Mouse (Mus musculus) neural tube, embryonic 12.5 days (tissue): Measurements from ENCODE around the gene Kcnk5. TPM values are rescaled to one million over a fixed set of nuclear protein-coding genes. Genes with fewer than 3 reads are reported as not detected.

Source experiments
- ATAC-seq: fragments of 200-750 bp; cut with Nextera tagmentation; 2 replicates; pipeline ENCODE4 v1.8.0; 2017; ENCODE audit warnings: low read depth, mild to moderate bottlenecking, moderate TSS enrichment, moderate library complexity; ENCODE audit not compliant: low FRiP score
- H3K27ac ChIP-seq: fragments of 300-500 bp; sonication (generic); 2 replicates; pipeline ENCODE4 v1.5.1; 2016
- H3K27me3 ChIP-seq: fragments of 300-500 bp; sonication (generic); replicated peaks from 2 replicates; pipeline ENCODE4 v1.6.1; 2016; ENCODE audit warnings: mild to moderate bottlenecking
- H3K36me3 ChIP-seq: fragments of 300-500 bp; sonication (generic); 2 replicates; pipeline ENCODE4 v1.6.1; 2016; ENCODE audit warnings: mild to moderate bottlenecking
- H3K4me1 ChIP-seq: fragments of 300-500 bp; sonication (generic); 2 replicates; pipeline ENCODE4 v1.6.1; 2016
- H3K4me2 ChIP-seq: fragments of 300-500 bp; sonication (generic); replicated peaks from 2 replicates; pipeline ENCODE4 v1.6.1; 2016; ENCODE audit warnings: mild to moderate bottlenecking
- H3K4me3 ChIP-seq: fragments of 300-500 bp; sonication (generic); 2 replicates; pipeline ENCODE4 v1.5.1; 2016
- H3K9ac ChIP-seq: fragments of 300-500 bp; sonication (generic); 2 replicates; pipeline ENCODE4 v1.6.1; 2016; ENCODE audit warnings: mild to moderate bottlenecking
- H3K9me3 ChIP-seq: fragments of 300-500 bp; sonication (generic); 2 replicates; pipeline ENCODE4 v1.6.1; 2016; ENCODE audit warnings: mild to moderate bottlenecking
- WGBS: fragments of 180-500 bp; shearing (Covaris S2); methylation state at CpG from one replicate; pipeline ENCODE4 v1.1.7; 2016; 5-methylcytosine and 5-hydroxymethylcytosine counted together
- polyA plus RNA-seq: library from polyadenylated mRNA; unstranded; fragments of >200 nt; fragmentation: Nextera tagmentation; extraction: Ambion mirVana; gene quantifications from 2 replicates; pipeline ENCODE4 v1.2.1, GENCODE M21; 2016

Kcnk5 gene
- polyA plus RNA-seq, 1 experiment from 2014 or later, result 8.4 TPM

DNA sequence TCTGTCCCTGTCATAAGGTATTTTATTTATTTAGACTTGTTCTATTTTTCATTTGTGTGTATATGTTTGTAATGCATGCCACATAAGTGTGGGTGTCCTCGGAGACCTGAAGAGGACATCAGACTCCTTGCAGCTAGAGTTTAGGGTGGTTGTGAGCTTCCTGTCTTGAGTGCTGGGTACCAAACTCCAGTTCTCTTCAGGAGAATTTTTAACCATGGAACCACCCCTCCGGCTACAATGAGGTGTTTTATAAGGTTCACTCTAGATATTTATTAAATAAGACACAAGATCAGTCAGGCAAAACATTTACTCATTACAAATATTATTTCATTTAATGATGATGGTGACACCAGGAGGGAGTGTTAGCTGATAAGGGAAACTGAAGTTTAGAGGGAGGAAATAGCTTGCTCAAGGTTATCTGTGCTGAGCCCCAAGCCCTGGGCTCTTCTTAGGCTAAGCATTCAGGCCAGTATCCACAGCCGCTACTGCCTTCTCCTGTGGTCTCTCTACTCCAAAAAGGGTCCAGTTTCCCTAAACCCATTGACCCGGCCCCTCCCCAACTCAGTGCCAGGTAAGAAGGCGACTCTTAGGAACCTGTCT, 9.6 kb upstream of the Kcnk5 start:
- ATAC-seq, result no peak
- Histone ChIP-seq H3K4me2 (no peak overlapping the region), H3K4me3 (no peak overlapping the region), H3K9me3 (no peaks in the 10 kb centered on the region), H3K36me3 (no peaks in the 10 kb centered on the region), H3K4me1 (no peaks in the 10 kb centered on the region), H3K9ac (no peak overlapping the region), H3K27me3 (no peaks in the 10 kb centered on the region), H3K27ac (no peak overlapping the region)
- WGBS, result 90% methylated on average over 5 of the region's 5 CpGs

DNA sequence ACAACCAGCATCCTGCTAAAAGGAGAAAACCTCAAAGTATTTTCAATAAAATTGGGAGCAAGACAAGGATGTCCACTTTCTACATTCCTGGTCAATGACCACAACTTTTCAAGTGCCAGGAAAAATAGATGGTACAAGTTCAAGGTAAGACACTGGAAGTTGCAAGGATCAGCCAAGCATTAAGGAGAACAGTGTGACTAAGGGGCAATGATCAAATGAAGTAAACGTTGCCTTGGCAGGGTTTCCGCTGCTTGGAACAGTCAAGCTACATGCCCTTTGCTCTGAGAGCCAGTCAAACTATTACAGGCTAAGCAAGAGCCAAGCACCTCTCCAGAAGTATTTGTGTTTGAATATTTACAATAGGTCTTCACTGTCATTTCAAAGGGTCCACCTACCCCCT, 8.1 kb upstream of the Kcnk5 start:
- no peaks in the 10 kb centered on the region for H3K27me3 ChIP-seq
- H3K9ac ChIP-seq, result no peak overlapping the region
- WGBS, result 80% methylated on average over 2 of the region's 2 CpGs
- no peaks in the 10 kb centered on the region for H3K9me3 ChIP-seq
- H3K4me3 ChIP-seq, result no peak overlapping the region
- no peak overlapping the region for H3K4me2 ChIP-seq
- no peaks in the 10 kb centered on the region for H3K36me3 ChIP-seq
- ATAC-seq, result no peak
- H3K27ac ChIP-seq, result no peak overlapping the region
- H3K4me1 ChIP-seq, result no peaks in the 10 kb centered on the region

DNA sequence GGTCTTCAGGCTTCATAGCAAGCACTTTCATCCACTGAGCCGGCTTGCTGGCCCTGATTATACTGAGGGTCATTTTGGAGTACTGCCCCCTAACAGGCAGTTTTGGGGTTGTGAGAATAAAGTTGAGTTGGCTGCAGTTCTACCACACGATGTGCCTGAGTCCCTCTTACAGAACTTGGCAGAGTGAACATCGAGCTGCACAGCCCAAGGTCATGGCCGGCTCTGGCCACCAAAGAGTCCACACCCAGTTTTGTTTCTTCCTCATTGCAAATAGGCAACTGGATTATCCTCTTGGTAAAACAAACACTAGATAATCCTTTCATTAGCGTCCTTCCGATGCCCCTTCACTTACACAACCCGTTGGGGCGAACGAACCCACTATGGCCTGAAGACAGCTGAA, 3.8 kb upstream of the Kcnk5 start:
- Histone ChIP-seq H3K4me2 (no peak overlapping the region), H3K4me1 (peaks cover 22% of the 10 kb centered on the region), H3K9me3 (no peaks in the 10 kb centered on the region), H3K9ac (no peak overlapping the region), H3K27me3 (0 out of 2 replicates have a peak, but pooled peaks cover 5% of the 10 kb centered on the region), H3K4me3 (no peak overlapping the region), H3K27ac (no peak overlapping the region), H3K36me3 (no peaks in the 10 kb centered on the region)
- ATAC-seq, result no peak
- 86% methylated on average over 9 of the region's 9 CpGs for WGBS

DNA sequence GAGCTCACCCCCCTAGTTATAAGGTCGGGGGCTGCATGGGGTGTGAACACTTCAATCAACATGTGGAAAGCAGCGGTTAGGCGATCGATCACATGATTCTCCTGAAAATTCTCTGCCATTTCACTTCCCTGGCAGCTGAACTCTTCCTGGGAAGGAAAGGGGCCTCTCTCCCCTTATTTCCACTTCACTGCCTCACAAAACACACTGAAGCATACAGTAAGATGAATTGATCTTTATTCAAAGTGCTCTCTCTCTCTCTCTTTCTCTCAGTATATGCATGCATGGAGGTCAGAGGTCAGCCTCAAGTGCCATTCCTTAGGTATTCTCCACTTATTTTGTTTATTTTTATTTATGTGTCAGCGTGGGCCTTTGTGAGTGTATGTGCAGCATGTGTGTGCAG, 2.1 kb upstream of the Kcnk5 start:
- Histone ChIP-seq H3K27me3 (0 out of 2 replicates have a peak, but pooled peaks cover 5% of the 10 kb centered on the region), H3K4me2 (no peak overlapping the region), H3K4me1 (peaks cover 39% of the 10 kb centered on the region), H3K4me3 (no peak overlapping the region), H3K9me3 (no peaks in the 10 kb centered on the region), H3K36me3 (no peaks in the 10 kb centered on the region), H3K27ac (no peak overlapping the region), H3K9ac (no peak overlapping the region)
- ATAC-seq, result no peak
- 36% methylated on average over 5 of the region's 5 CpGs for WGBS

DNA sequence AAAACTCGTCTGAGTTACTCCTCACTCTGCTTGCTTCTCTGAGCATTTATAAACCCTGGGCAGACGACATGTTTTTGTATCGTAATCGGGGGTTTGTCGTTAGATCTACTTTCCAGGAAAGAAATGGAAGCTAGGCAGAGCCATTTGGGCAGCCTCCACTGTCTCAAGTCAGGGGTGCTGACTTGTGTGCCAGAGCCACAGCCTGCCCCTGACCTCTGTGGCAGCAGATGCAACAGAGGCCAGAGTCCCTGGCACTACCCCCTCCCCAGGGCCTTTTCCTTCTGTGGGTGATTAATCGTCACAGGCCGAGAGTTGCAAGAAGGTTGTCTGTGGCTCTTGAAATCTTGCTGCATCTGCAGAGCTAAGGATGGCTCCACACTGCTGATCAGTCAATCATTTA, 987 bp upstream of the Kcnk5 start:
- H3K4me2 ChIP-seq, result no peak overlapping the region
- H3K36me3 ChIP-seq, result no peaks in the 10 kb centered on the region
- H3K27me3 ChIP-seq, result 0 out of 2 replicates have a peak, but pooled peaks cover 5% of the 10 kb centered on the region
- H3K27ac ChIP-seq, result no peak overlapping the region
- WGBS, result 73% methylated on average over 7 of the region's 7 CpGs
- no peak overlapping the region for H3K9ac ChIP-seq
- no peak for ATAC-seq
- peaks cover 46% of the 10 kb centered on the region for H3K4me1 ChIP-seq
- no peaks in the 10 kb centered on the region for H3K9me3 ChIP-seq
- H3K4me3 ChIP-seq, result no peak overlapping the region

DNA sequence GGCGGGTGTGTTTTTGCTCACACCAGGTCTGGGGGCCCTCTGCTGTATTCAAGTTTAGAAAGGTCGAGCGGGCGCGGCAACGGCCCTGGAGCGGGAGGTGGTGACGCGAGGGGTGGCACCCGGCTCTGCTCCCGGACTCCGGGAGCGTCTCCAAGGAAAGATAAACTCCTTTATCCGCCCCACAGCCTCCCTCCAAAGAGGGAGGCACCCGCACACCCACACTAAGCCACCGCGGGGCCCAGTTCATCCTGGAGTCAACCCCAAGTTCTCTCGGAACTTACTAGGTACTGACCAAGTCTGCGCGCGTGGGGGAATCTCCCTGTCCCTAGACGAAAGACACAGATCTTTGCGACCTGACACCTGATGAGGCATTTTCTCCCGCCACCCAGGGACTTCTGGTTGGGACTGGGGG, 852 bp downstream of the Kcnk5 start:
- Histone ChIP-seq H3K36me3 (no peaks in the 10 kb centered on the region), H3K4me2 (peak overlapping the region; percentile 94), H3K27ac (no peak overlapping the region), H3K9me3 (no peaks in the 10 kb centered on the region), H3K4me3 (peak overlapping the region; percentile 55), H3K9ac (peak overlapping the region; percentile 52), H3K4me1 (peaks cover 46% of the 10 kb centered on the region), H3K27me3 (0 out of 2 replicates have a peak, but pooled peaks cover 5% of the 10 kb centered on the region)
- WGBS, result under 1% methylated on average over 24 of the region's 24 CpGs
- no peak for ATAC-seq

DNA sequence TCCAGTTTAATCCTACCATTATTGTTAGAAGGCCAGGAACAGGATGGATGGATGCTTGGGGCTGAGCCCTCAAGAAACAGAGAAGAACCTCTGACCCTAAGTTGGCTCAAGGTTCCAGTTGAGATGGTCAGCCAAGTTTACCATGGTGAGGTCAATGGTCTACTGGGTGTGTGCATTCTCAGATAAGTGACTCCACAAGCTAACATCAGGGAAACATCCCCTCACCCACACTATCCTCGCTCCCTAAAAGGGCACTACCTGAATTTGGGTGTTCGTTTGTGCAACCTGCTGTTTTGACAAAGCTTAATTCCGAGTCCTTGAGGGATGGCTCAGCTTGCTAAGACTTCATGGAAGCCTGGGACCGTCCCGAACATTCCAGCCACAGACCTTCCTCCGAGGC, 1.3 kb downstream of the Kcnk5 start:
- Histone ChIP-seq H3K4me1 (peaks cover 46% of the 10 kb centered on the region), H3K9me3 (no peaks in the 10 kb centered on the region), H3K27ac (no peak overlapping the region), H3K4me2 (peak overlapping the region; percentile 94), H3K27me3 (0 out of 2 replicates have a peak, but pooled peaks cover 5% of the 10 kb centered on the region), H3K9ac (peak overlapping the region; percentile 52; the same call in 1 of the 2 replicates), H3K36me3 (no peaks in the 10 kb centered on the region), H3K4me3 (peak overlapping the region; percentile 55)
- WGBS, result 8% methylated on average over 6 of the region's 6 CpGs
- ATAC-seq, result no peak

DNA sequence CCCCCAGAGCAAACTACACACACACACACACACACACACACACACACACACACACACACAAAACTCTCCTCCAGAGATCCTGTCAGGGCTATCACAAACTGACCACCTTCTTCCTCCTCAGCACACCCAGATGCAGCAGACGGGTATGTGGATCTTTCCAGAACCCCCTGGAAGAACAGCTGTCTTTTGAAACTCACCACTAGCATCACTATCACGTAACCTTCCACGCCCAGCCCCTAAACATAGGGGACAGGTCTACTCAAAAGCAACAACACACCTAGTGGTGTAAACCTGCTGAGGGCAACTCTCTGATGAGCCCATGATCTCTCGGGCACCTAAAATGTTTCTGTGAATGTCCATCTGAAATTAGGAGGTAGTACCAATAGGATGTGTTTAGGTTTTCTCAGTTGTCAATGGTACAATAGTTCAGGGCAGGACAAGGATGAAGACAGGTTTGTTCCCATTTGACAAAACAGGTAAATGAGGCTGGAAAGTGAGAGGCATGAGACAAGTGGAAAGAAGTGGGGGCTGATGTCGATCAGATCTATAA, 1.8 kb downstream of the Kcnk5 start:
- WGBS, result 68% methylated on average over 5 of the region's 5 CpGs
- Histone ChIP-seq H3K9me3 (no peaks in the 10 kb centered on the region), H3K27ac (no peak overlapping the region), H3K9ac (no peak overlapping the region), H3K4me3 (peak overlapping the region; percentile 55), H3K4me1 (peaks cover 46% of the 10 kb centered on the region), H3K27me3 (0 out of 2 replicates have a peak, but pooled peaks cover 5% of the 10 kb centered on the region), H3K36me3 (no peaks in the 10 kb centered on the region), H3K4me2 (peak overlapping the region; percentile 94)
- no peak for ATAC-seq

DNA sequence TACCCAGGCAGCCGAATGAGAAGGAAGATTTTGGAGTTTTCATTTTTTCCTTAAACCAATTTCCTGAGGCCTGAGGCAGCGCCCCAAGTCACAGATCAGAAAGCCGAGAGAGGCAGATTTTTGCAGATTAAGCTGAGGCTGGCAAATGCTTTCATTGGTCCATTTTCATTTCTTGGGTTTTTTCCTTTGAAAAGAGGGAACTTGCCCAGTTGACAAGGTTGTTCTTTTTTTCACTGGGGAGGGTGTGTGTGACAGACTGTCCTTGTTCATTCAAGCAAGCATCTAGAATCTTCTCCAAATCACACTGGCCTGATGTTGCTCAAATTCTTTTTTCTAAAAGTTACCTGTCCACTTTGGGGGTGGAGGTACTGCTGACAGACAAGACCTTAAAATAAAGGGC, 2.5 kb downstream of the Kcnk5 start:
- Histone ChIP-seq H3K27ac (no peak overlapping the region), H3K4me3 (0 out of 2 replicates have a peak overlapping the region, but pooled peaks have one; percentile 8), H3K4me1 (peaks cover 46% of the 10 kb centered on the region)

DNA sequence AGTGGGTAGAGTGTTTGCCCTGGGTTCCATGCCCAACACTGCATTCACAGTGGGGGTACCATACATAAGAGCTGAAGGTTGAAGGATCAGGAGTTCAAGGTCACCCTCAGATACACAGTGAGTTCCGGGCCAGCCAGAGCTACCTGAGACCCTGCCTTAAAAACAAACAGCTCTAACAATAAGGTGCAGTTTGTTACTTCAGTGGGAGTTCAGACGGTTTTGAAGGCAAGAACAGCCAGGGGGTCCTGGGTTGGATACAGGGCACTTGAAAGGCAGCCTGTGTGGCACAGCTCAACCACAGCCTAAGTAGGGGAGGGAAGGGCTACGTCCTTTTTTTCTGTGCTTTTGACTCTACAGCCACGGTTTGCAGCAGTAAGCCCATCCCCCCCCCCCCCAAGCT, 3.0 kb downstream of the Kcnk5 start:
- H3K9me3 ChIP-seq, result no peaks in the 10 kb centered on the region

More for the DNA sequence above, 2.5 kb downstream of the Kcnk5 start:
- Histone ChIP-seq H3K9me3 (no peaks in the 10 kb centered on the region), H3K9ac (no peak overlapping the region), H3K4me2 (peak overlapping the region; percentile 94), H3K27me3 (0 out of 2 replicates have a peak, but pooled peaks cover 5% of the 10 kb centered on the region), H3K36me3 (no peaks in the 10 kb centered on the region)
- 47% methylated on average over 3 of the region's 3 CpGs for WGBS
- no peak for ATAC-seq

DNA sequence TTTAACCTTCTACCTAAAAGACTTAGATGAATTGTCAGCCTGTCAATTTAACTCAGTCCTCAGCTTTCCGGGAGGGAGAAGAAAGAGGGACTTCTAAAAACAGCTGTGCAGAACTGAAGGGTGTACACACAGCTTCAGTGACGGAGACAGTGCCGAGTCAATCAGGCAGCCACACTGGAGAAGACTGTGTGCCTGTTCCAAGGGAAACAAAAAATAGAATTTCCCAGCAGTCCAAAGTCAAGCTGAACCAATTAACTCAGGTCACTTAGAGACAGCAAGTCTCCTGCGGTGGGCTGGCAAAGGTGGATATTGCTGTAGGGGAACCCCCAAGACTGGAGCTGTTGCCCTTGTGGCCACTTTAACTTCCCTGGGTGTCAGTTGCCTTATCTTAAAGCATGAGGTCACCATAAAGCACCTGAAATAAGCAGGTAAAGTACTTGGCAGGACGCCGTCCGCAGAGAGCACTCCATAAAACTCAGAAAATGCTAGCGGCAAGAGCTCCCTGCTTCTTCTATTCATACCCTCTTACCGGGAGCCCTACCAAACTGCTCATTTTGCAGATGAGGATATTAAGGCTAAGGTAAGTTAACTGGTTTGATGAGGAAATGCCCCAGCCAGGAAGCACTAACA, 4.0 kb downstream of the Kcnk5 start:
- Histone ChIP-seq H3K9me3 (no peaks in the 10 kb centered on the region), H3K4me1 (peaks cover 36% of the 10 kb centered on the region), H3K27me3 (0 out of 2 replicates have a peak, but pooled peaks cover 5% of the 10 kb centered on the region), H3K4me2 (no peak overlapping the region), H3K36me3 (no peaks in the 10 kb centered on the region), H3K9ac (no peak overlapping the region), H3K4me3 (no peak overlapping the region), H3K27ac (no peak overlapping the region)
- ATAC-seq, result no peak
- WGBS, result 83% methylated on average over 9 of the region's 9 CpGs

More for the DNA sequence above, 3.0 kb downstream of the Kcnk5 start:
- H3K9ac ChIP-seq, result no peak overlapping the region
- peaks cover 41% of the 10 kb centered on the region for H3K4me1 ChIP-seq
- no peak overlapping the region for H3K27ac ChIP-seq
- H3K4me2 ChIP-seq, result peak overlapping the region; percentile 94
- H3K36me3 ChIP-seq, result no peaks in the 10 kb centered on the region
- H3K4me3 ChIP-seq, result no peak overlapping the region
- 0 out of 2 replicates have a peak, but pooled peaks cover 5% of the 10 kb centered on the region for H3K27me3 ChIP-seq
- 14% methylated on average over 4 of the region's 4 CpGs for WGBS
- ATAC-seq, result no peak

DNA sequence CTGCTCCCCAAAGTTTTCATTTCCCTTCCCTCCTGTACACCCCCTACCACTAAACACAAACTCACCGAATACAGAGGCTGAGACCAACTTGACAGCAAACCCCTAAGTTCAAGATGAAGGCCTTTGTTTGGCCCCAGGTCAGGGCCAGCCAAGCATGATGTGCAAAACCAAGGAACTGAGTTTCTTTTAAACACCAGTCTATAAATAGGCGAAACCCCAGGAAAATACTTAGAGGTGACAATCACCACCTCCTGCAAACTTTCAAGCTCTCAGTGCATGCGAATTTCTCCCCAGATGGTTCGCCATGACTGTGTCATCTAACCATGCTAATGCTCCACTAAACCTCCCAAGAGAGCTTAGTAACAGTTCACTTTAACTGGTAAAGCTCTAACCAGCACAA, 5.9 kb downstream of the Kcnk5 start:
- H3K4me2 ChIP-seq, result no peak overlapping the region
- 0 out of 2 replicates have a peak, but pooled peaks cover under 1% of the 10 kb centered on the region for H3K27me3 ChIP-seq
- no peak overlapping the region for H3K9ac ChIP-seq
- H3K4me3 ChIP-seq, result no peak overlapping the region
- no peaks in the 10 kb centered on the region for H3K36me3 ChIP-seq
- no peak overlapping the region for H3K27ac ChIP-seq
- H3K9me3 ChIP-seq, result no peaks in the 10 kb centered on the region
- WGBS, result 94% methylated on average over 4 of the region's 4 CpGs
- ATAC-seq, result no peak
- peaks cover 28% of the 10 kb centered on the region for H3K4me1 ChIP-seq
